Mouse (Mus musculus): ENCODE measurements around the gene Mapk12. TPM values are rescaled to one million over a fixed set of nuclear protein-coding genes. Genes with fewer than 3 reads are reported as not detected.

The Mapk12 gene
- polyA plus RNA-seq, 1 experiment from 2014 or later, result 23.7 TPM

DNA sequence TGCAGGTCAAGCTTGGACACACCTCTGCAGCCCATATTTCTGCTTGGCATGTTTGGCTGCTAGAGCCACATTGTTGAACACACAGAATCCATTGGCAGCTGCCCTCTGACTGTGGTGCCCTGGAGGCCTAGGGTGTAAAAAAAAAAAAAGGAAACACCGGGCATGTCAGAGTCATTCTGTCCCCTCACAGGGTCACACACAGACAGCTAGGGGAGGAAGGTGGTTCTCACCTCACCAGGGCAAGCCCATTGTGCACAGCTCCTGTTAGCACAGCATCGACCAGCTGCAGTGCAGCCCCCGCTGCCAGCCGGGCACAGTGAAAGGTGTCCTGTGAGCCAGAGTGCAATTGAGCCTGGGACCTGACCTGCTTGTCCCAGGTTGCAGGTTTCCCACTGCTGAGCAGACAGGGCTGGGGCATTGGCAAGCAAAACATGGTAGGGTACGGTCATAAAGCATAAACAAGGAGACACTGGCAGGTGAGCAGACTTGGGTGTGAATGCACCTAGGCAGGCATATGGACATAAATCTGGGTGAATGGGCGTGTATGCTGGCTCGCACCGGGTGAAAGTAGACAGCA, 13.1 kb downstream of the Mapk12 start:
- peaks cover 37% of the 10 kb centered on the region for H3K4me1 ChIP-seq (replicated peaks)
- 93% methylated on average over 8 of the region's 8 CpGs for WGBS
- H3K27me3 ChIP-seq (ENCODE audit: insufficient read depth, poor library complexity, severe bottlenecking), result no peaks in the 10 kb centered on the region
- H3K9me3 ChIP-seq, result no peaks in the 10 kb centered on the region
- H3K4me3 ChIP-seq, result peak overlapping the region; percentile 69
- peak overlapping the region; percentile 92 for H3K27ac ChIP-seq
- H3K36me3 ChIP-seq, result peaks cover 37% of the 10 kb centered on the region
- no peak for DNase-seq (ENCODE audit: low spot score)

DNA sequence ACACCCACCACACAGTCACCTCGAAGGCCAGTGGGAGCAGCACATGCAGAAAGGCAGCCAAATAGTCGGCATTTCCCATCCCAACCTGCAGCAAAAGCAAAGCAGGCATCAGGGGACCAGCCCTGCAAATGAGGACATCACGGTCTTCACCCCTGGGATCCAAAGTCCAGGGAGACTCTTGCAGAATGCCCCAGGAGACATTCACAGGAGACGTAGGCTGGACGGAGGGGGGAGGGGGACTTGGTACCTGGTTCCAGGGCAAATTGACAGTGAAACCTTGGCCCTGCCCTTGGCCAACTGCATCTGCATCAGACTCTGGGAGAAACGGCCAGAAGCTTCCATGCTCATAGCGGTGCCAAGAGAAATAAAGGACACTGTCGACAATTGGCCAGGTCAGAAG, 13.9 kb downstream of the Mapk12 start:
- no peak overlapping the region for H3K4me3 ChIP-seq
- H3K27me3 ChIP-seq (ENCODE audit: insufficient read depth, poor library complexity, severe bottlenecking), result no peaks in the 10 kb centered on the region
- H3K9me3 ChIP-seq, result no peaks in the 10 kb centered on the region
- H3K36me3 ChIP-seq, result peaks cover 29% of the 10 kb centered on the region
- H3K27ac ChIP-seq, result no peak overlapping the region
- no peak for DNase-seq (ENCODE audit: low spot score)
- 91% methylated on average over 8 of the region's 8 CpGs for WGBS
- peaks cover 45% of the 10 kb centered on the region for H3K4me1 ChIP-seq (replicated peaks)

DNA sequence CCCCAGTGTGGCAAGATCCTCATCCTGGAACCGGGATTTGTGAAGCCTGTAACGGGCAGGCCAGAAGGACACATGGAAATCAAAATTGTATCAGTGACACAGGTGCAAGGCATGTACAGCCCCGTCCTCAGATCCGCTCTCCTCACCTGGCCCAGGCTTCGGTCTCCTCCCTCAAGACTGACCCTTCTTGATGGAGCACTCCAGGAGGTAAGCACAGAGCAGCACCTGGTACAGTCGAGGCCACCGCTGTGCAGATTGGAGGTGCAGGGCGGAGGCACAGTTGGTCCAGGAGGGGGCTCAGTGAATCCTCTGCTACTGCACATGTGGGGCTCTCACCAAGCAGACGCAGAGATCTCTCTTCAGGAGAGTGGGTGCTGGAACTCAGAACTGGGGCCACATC, 15.2 kb downstream of the Mapk12 start:
- WGBS, result 90% methylated on average over 9 of the region's 9 CpGs
- Histone ChIP-seq H3K27ac (no peak overlapping the region), H3K4me3 (no peak overlapping the region), H3K36me3 (peaks cover 22% of the 10 kb centered on the region), H3K27me3 (ENCODE audit: insufficient read depth, poor library complexity, severe bottlenecking) (no peaks in the 10 kb centered on the region), H3K4me1 (replicated peaks) (peaks cover 58% of the 10 kb centered on the region), H3K9me3 (no peaks in the 10 kb centered on the region)
- DNase-seq (ENCODE audit: low spot score), result no peak

DNA sequence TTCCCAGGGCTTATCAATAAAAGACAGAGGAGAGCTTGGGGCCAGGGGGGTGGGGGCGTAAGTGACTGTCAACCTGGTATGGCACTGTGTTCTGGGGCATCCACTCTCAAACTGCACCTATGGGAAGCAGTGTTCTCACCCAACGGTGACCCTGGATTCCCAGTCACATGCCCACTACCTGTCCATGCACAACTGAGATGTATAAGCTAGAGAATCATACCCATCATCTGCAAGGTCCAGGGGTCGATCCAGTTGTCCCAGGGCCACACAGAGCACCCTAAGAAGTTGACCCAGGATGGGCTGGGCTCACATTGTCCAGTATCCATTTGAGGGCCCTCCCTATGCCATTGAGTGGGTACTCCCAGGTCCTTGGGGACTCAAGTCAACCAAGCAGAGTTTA, 16.2 kb downstream of the Mapk12 start:
- Histone ChIP-seq H3K4me1 (replicated peaks) (peaks cover 67% of the 10 kb centered on the region), H3K27me3 (ENCODE audit: insufficient read depth, poor library complexity, severe bottlenecking) (no peaks in the 10 kb centered on the region), H3K4me3 (peak overlapping the region; percentile 93; the same call in 1 of the 2 replicates), H3K36me3 (peaks cover 24% of the 10 kb centered on the region), H3K9me3 (no peaks in the 10 kb centered on the region), H3K27ac (no peak overlapping the region)
- 91% methylated on average over 3 of the region's 3 CpGs for WGBS
- no peak for DNase-seq (ENCODE audit: low spot score)

DNA sequence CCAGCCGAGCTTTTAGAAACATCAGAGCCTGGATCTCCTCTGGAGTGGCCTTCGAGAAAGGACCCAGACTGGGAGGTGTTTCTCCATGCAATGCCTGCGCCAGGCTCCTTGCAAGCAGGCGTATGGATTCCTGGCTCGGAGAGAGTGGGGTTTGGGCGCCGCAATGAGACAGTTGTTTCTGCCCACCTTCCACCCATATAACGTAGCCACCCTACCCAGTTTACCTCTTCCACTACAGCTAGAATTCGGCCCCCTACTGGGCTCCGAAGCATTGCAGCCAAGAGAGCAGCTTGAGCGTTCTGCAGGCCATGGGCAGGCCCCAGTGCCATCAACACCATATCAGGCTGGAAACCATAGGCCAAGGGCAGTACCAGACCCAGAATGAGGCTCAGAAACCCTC, 16.9 kb downstream of the Mapk12 start:
- Histone ChIP-seq H3K4me1 (replicated peaks) (peaks cover 62% of the 10 kb centered on the region), H3K27ac (peak overlapping the region; percentile 89), H3K27me3 (ENCODE audit: insufficient read depth, poor library complexity, severe bottlenecking) (no peaks in the 10 kb centered on the region), H3K9me3 (no peaks in the 10 kb centered on the region), H3K36me3 (peaks cover 31% of the 10 kb centered on the region), H3K4me3 (peak overlapping the region; percentile 93)
- 41% methylated on average over 11 of the region's 11 CpGs for WGBS
- peak; percentile 52 for DNase-seq (ENCODE audit: low spot score)

DNA sequence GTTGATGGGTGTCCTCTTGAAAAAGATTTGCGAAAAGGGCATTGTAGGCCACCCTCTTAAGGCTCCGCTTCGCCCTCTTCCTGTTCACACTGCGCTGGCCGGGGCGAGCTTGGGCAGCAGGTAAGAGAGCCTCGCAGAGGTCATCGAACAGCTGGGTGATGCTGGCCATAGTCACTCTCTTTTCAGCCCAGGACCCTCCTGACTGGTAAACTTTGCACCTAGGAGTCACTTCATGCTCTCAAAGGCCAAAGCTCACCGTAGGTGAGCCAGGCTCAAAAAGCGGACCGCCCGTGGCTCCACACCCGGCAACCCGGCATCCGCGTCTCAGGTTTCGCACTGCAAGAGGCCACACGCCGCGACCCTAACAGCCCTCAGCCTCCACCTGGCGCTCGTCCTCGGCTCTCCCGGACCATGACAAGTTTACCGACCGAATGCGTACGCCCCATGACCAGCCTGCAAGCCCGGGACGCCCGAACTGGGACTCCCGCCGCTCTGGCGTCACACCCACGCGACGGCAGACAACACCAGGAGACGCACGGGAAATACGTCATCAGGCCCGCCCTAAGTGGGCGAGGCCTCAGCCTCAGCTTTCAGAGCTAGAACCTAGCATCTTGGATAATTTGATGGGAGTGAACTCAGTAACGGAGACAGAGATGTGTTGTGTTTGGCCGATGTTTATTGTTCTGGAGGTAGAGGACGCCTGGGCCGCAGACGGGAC, 17.7 kb downstream of the Mapk12 start, which contains the start of gene Tubgcp6:
Tubgcp6 (minus strand) TSS at position 464 of the 718 bp plus-strand sequence.
- Histone ChIP-seq H3K4me3 (peak within 1 kb of the TSS; percentile 93), H3K4me1 (replicated peaks) (peaks cover 55% of the 10 kb centered on the region), H3K9me3 (no peaks in the 10 kb centered on the region), H3K27me3 (ENCODE audit: insufficient read depth, poor library complexity, severe bottlenecking) (no peaks in the 10 kb centered on the region), H3K36me3 (peaks cover 39% of the 10 kb centered on the region), H3K27ac (peak within 1 kb of the TSS; percentile 89)
- DNase-seq (ENCODE audit: low spot score), result peak; percentile 94
- WGBS, result under 1% methylated on average over 47 of the region's 47 CpGs

DNA sequence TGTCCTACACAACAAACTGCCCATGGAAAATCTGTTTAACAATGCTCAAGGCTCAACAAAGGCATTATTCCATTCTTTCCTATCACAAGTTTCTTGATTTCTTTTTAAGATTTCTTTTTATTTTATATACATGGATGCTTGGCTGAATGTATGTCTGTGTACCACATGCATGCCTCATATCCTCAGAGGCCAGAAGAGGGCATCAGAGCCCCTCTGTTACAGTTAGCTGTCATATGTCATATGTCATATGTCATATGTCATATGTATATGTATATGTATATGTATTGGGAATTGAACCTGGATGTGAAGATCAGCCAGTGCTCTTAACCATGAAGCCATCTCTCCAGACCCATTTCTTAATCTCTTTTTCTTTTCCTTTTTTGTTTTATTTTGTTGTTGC, 22.5 kb downstream of the Mapk12 start:
- peaks cover 36% of the 10 kb centered on the region for H3K4me1 ChIP-seq (replicated peaks)
- H3K9me3 ChIP-seq, result no peaks in the 10 kb centered on the region
- H3K27ac ChIP-seq, result no peak overlapping the region
- H3K4me3 ChIP-seq, result no peak overlapping the region
- H3K27me3 ChIP-seq (ENCODE audit: insufficient read depth, poor library complexity, severe bottlenecking), result no peaks in the 10 kb centered on the region
- H3K36me3 ChIP-seq, result peaks cover 76% of the 10 kb centered on the region
- DNase-seq (ENCODE audit: low spot score), result no peak

DNA sequence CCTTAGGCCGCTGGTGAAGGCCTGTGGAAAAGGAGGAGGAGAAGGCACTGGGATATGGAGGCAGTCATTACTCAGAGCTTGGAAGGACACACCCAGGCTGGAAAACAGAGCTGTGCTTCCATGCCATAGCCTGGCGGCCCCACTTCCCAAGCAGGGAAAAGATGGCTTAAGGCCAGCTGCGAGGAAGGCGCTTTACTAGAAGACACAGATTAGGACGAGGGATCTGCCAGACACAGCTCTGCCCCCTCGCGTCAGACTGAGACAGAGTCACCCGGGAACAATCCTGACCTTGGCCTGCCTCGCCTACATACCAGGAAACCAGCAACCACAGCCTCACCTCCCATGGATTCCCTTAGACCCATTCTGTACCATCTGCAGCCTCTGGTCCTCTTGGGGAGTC, 30.4 kb downstream of the Mapk12 start:
- DNase-seq (ENCODE audit: low spot score), result no peak
- WGBS, result 83% methylated on average over 9 of the region's 9 CpGs
- no peak overlapping the region for H3K4me3 ChIP-seq
- no peaks in the 10 kb centered on the region for H3K9me3 ChIP-seq
- H3K36me3 ChIP-seq, result peaks cover 96% of the 10 kb centered on the region
- no peaks in the 10 kb centered on the region; the same call in 1 of the 2 replicates for H3K4me1 ChIP-seq (replicated peaks)
- no peaks in the 10 kb centered on the region for H3K27me3 ChIP-seq (ENCODE audit: insufficient read depth, poor library complexity, severe bottlenecking)
- no peak overlapping the region for H3K27ac ChIP-seq

DNA sequence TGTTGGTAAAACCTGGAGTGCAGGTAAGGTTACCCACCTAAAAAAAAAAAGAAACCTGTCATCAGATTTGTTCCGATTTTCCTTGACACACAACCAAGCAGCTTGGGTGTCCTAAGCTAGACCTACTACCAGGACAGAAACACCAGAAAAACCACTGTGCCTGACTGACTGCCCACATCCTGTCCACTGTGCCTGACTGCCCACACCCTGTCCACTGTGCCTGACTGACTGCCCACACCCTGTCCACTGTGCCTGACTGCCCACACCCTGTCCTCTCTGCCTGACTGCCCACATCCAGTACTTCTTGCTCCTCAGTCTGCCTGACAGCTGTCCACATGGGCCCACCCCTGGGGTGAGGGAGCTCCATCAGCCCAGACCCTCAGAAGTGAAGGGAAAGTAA, 33.5 kb downstream of the Mapk12 start:
- no peaks in the 10 kb centered on the region for H3K27me3 ChIP-seq (ENCODE audit: insufficient read depth, poor library complexity, severe bottlenecking)
- 90% methylated on average over 1 of the region's 1 CpGs for WGBS
- no peak overlapping the region for H3K27ac ChIP-seq
- DNase-seq (ENCODE audit: low spot score), result no peak
- peaks cover 14% of the 10 kb centered on the region for H3K4me1 ChIP-seq (replicated peaks)
- peaks cover 100% of the 10 kb centered on the region for H3K36me3 ChIP-seq
- H3K9me3 ChIP-seq, result no peaks in the 10 kb centered on the region
- no peak overlapping the region for H3K4me3 ChIP-seq

DNA sequence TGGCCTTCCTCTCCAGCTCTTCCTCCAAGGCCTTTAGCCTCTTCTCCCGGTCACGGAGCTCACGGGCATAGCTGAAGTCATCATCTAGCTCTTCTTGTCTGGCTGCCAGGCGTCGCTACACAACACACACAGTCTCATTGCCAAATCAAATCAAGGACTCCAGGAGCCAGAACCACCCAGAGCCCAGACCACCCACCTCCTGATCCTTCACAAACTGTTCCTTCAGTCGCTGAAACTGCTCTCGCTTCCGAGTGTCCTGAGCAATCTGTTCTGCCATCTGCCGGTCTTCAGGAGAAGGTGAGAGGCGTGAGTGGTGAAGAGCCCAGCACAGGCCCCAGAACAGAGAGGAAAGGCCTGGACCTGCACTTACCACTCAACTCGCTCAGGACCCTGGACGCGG, 34.4 kb downstream of the Mapk12 start:
- Histone ChIP-seq H3K27me3 (ENCODE audit: insufficient read depth, poor library complexity, severe bottlenecking) (no peaks in the 10 kb centered on the region), H3K4me1 (replicated peaks) (peaks cover 19% of the 10 kb centered on the region), H3K4me3 (no peak overlapping the region), H3K9me3 (no peaks in the 10 kb centered on the region), H3K27ac (no peak overlapping the region), H3K36me3 (peaks cover 100% of the 10 kb centered on the region)
- 90% methylated on average over 13 of the region's 13 CpGs for WGBS
- no peak for DNase-seq (ENCODE audit: low spot score)

DNA sequence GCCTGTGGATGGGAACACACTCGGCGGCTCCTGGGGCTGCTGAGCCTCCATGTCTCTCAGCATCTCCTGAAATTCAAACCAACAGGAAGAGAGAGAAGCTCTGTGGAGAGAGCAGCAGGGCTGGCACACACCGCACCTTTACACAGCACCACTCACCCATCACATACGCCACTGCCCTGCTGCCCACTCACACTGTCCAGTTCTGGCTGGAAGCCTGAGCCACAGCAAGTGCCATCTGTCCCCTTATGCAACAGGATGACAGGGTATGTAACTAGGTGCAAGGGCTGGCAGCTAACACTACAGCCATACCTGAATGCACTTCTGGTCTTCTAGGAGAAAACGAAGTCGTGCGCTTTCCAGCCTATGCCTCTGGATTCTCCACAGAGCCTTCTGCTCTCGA, 36.1 kb downstream of the Mapk12 start:
- Histone ChIP-seq H3K36me3 (peaks cover 100% of the 10 kb centered on the region), H3K4me3 (no peak overlapping the region), H3K9me3 (no peaks in the 10 kb centered on the region), H3K27ac (no peak overlapping the region), H3K4me1 (replicated peaks) (peaks cover 19% of the 10 kb centered on the region), H3K27me3 (ENCODE audit: insufficient read depth, poor library complexity, severe bottlenecking) (no peaks in the 10 kb centered on the region)
- DNase-seq (ENCODE audit: low spot score), result no peak
- WGBS, result 95% methylated on average over 8 of the region's 8 CpGs

DNA sequence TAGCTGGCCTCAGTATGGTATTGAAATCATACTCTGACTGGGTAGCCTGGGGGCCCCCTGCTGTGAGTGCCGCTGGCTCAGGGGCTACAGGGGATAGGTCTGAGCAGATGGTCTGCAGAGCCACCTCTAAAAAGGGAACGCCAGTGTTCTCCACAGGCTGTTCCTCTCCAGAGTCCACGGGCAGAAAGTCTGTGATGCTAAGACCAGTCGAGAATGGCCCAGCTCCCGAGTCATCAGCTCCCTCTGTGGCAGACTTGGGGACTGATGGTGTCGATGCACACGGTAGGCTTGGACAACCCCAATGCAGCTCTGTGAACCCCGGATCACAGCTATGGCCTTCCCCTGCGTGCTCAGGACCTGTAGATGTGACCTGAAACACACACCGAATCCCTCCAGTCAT, 36.6 kb downstream of the Mapk12 start:
- no peak overlapping the region for H3K4me3 ChIP-seq
- H3K27ac ChIP-seq, result no peak overlapping the region
- no peaks in the 10 kb centered on the region for H3K27me3 ChIP-seq (ENCODE audit: insufficient read depth, poor library complexity, severe bottlenecking)
- peaks cover 100% of the 10 kb centered on the region for H3K36me3 ChIP-seq
- peaks cover 19% of the 10 kb centered on the region for H3K4me1 ChIP-seq (replicated peaks)
- WGBS, result 91% methylated on average over 10 of the region's 10 CpGs
- H3K9me3 ChIP-seq, result no peaks in the 10 kb centered on the region
- no peak for DNase-seq (ENCODE audit: low spot score)

DNA sequence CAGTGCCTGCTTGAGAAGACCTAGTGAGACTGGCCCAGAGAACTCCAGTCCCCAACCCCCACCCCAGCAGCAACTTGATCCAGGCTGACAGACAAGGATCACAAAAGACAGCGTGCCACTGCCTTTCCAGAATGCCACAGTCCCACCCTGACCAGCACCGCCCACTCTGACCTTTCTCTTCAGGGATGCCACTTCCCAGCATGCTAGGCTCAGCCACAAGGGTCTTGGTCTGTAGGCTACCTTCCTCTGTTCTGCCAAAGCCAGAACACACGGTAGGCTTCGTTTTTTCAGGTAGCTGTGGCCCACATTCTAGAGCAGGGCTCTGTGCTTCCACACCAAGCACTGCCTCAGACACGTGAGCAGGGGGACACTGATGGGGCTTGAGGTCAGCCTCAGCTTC, 37.9 kb downstream of the Mapk12 start:
- H3K9me3 ChIP-seq, result no peaks in the 10 kb centered on the region
- WGBS, result 50% methylated on average over 5 of the region's 5 CpGs
- no peaks in the 10 kb centered on the region for H3K27me3 ChIP-seq (ENCODE audit: insufficient read depth, poor library complexity, severe bottlenecking)
- H3K4me1 ChIP-seq (replicated peaks), result peaks cover 19% of the 10 kb centered on the region
- no peak overlapping the region for H3K4me3 ChIP-seq
- peak; percentile 47 for DNase-seq (ENCODE audit: low spot score)
- H3K27ac ChIP-seq, result peak overlapping the region; percentile 59
- H3K36me3 ChIP-seq, result peaks cover 100% of the 10 kb centered on the region
